Mouse (Mus musculus): ENCODE results near the gene Chd5.

GRCm38 (mm10) chr4:152435255-152435654 is 96.8 kb downstream of the Chd5 start:
- no peak for TF ChIP-seq POLR2A (IDR thresholded peaks at IDR 0.05; ENCODE audit: insufficient read length, low read depth)
- TF ChIP-seq MAX (IDR thresholded peaks at IDR 0.05; ENCODE audit: low read depth), result no peak
- no peak for TF ChIP-seq POLR2AphosphoS2 (IDR thresholded peaks at IDR 0.05; ENCODE audit: insufficient read length, low read depth)
- TF ChIP-seq USF1 (IDR thresholded peaks at IDR 0.05; ENCODE audit: low read depth), result no peak
- no peak for TF ChIP-seq MYOG (IDR thresholded peaks at IDR 0.05; ENCODE audit: control insufficient read depth in 1 of 3, insufficient read depth in 1 of 3, insufficient read length in 2 of 3, low read depth in 2 of 3)

Data from myocyte (in vitro differentiated cells).